In the genomic region with DNA sequence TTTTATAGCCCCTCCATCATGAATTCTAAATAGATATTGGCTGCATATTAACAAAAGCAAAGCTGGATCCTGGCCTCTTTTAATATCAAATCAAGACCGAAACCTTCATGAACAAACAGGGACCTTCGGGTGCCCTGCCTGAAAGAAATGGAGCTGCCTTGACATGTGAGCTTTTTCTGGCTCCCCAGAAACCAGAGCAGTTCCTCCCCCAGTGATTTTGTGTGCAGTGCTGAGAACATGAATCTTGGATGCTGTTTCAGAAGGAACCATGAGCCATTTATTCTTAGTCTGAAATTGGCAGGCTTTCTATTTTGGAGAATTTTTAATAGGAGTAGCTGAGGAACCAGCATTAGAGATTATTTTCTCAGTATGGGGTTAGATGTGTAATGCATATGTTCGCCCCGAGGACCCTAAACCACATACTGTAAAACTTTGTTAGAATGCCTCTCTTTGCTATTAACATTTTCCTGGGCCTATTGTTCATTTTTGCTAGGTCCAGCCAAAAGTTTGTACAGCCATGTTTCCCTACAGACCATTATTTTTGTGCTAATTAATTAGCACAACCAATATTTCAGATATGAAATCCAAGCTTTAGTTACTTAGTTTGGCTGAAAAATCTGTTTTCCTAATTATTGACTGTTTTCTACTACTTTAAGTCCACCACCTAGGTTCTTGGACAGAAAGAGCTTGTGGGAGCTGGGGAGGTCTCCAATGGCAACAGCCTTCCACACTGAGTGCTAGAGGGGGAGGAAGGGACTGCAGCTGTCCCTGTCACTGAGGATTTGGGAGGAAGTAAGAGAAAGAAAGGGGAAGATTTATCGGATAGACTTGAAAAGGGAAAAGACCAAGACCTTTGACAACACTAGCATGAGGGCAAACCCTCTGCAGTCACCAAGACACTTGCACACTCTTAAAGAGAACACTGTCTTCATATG, we compare ENCODE assay signal across 11 mouse cellular contexts.
DNase-seq lines count a peak whose midpoint lies in the region; ATAC-seq and TF ChIP-seq lines count a peak whose summit lies in the region.
"Had no signal": no experiment of that assay in that cellular context is flagged by ENCODE, and none has a peak within 500 bp of the region (broad histone marks: within the 10 kb centered on the region; RNA-seq: fewer than 3 reads in every experiment).

No protein-coding gene starts in this region.

- H3K36me3 ChIP-seq in heart, embryonic 12.5 days = no peaks in the 10 kb centered on the region
- H3K36me3 ChIP-seq: G1E; lung, embryonic 15.5 days had no signal

- no peaks in the 10 kb centered on the region for H3K9me3 ChIP-seq in heart, embryonic 12.5 days (replicated peaks)
- H3K9me3 ChIP-seq: lung, embryonic 15.5 days had no signal

- 80% methylated on average over 5 of the region's 5 CpGs for WGBS in heart, embryonic 12.5 days

- no peak for TF ChIP-seq CTCF in brain, embryonic 14.5 days (IDR thresholded peaks at IDR 0.05; ENCODE audit: borderline replicate concordance, extremely low read depth, insufficient read depth, insufficient read length)

- no peaks in the 10 kb centered on the region for H3K4me1 ChIP-seq in heart, embryonic 12.5 days (replicated peaks)

- no peak overlapping the region for H3K27ac ChIP-seq in heart, embryonic 12.5 days (ENCODE audit: poor library complexity, severe bottlenecking)
- H3K27ac ChIP-seq: lung, embryonic 15.5 days had no signal

- no peaks in the 10 kb centered on the region for H3K27me3 ChIP-seq in heart, embryonic 12.5 days (replicated peaks)
- H3K27me3 ChIP-seq: lung, embryonic 15.5 days had no signal

- intact Hi-C loops in left cerebral cortex, postnatal 36 days (cut with DNase I) = no loop called here

- H3K9ac ChIP-seq in heart, embryonic 12.5 days = no peak overlapping the region
- H3K9ac ChIP-seq: lung, embryonic 15.5 days had no signal

- TF ChIP-seq POLR2A in brain, embryonic 14.5 days (IDR thresholded peaks at IDR 0.05; ENCODE audit: borderline replicate concordance, extremely low read depth, insufficient read depth, insufficient read length, poor library complexity, severe bottlenecking) = no peak

- DNase-seq in heart, adult 9 months (ENCODE audit: low spot score in 2 of 2) = peak; percentile 38 to 48
- DNase-seq in brain, embryonic 14.5 days (ENCODE audit: low read depth) = peak; percentile 39
- peak; percentile 26 to 63 for DNase-seq in frontal cortex, postnatal 36 days (ENCODE audit: low spot score in 2 of 2)
- DNase-seq in left cerebral cortex, postnatal 36 days (ENCODE audit: low spot score in 2 of 2) = peak; percentile 30 to 32
- no peak for DNase-seq in adrenal gland, postnatal 36 days
- DNase-seq in MN1 (ENCODE audit: low spot score) = no peak
- DNase-seq: adrenal gland, postnatal 25 days; spleen, adult 18-20 months had no signal

- no peak for ATAC-seq in heart, embryonic 12.5 days (ENCODE audit: insufficient number of reproducible peaks, low FRiP score)

- H3K4me3 ChIP-seq in heart, embryonic 12.5 days = no peak overlapping the region
- H3K4me3 ChIP-seq: lung, embryonic 15.5 days had no signal

- no peak overlapping the region for H3K4me2 ChIP-seq in heart, embryonic 12.5 days
- H3K4me2 ChIP-seq: lung, embryonic 15.5 days had no signal

Comparison
In these comparisons a context has a peak if more than half of its experiments do, and no peak if none do; other contexts are left out.
1. DNase-seq: peak in heart, adult 9 months (2 of 2), brain, embryonic 14.5 days (single experiment), frontal cortex, postnatal 36 days (2 of 2) and left cerebral cortex, postnatal 36 days (2 of 2); none in adrenal gland, postnatal 36 days (0 of 2) and MN1 (single experiment).